Mouse (Mus musculus): ENCODE results near the gene Med25. TPM values are rescaled to one million over a fixed set of nuclear protein-coding genes. Genes with fewer than 3 reads are reported as not detected.

Med25 gene
- 151 and 183 TPM in 2 replicates for polyA plus RNA-seq (2012; rRNA removed)

DNA sequence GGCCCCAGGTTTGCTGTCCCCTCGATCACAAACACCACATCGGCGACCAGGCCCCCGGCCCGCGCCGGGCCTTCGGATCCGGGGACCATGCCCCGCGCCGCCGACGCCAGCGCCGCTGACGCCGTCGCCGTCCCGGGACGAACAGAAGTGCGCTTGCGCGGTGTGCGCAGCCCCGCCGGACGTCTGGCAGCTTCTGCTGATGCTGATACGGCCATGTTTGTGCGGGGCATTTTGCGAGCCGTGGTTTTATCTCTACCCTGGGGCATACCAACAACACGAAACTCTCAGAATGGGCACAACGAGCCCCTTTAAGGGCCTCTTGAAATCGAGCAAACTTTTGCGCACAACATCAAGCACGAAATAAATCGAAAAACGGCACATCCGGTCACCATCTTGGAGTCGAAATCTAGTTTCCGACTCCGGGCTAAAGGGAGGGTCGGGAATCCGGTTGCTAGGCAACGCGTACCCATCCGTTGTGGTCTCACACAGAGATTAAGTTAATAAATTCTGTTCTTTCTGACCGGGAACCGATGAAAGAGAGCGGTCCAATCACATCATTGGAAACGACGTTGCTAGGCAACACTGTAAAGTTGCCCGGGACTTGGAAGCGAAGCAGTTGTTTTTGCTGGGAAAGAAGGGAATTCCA is at the start of gene Med25:
TSS of gene Med25 (minus strand) at position 437 of the 646 bp plus-strand sequence.

DNA sequence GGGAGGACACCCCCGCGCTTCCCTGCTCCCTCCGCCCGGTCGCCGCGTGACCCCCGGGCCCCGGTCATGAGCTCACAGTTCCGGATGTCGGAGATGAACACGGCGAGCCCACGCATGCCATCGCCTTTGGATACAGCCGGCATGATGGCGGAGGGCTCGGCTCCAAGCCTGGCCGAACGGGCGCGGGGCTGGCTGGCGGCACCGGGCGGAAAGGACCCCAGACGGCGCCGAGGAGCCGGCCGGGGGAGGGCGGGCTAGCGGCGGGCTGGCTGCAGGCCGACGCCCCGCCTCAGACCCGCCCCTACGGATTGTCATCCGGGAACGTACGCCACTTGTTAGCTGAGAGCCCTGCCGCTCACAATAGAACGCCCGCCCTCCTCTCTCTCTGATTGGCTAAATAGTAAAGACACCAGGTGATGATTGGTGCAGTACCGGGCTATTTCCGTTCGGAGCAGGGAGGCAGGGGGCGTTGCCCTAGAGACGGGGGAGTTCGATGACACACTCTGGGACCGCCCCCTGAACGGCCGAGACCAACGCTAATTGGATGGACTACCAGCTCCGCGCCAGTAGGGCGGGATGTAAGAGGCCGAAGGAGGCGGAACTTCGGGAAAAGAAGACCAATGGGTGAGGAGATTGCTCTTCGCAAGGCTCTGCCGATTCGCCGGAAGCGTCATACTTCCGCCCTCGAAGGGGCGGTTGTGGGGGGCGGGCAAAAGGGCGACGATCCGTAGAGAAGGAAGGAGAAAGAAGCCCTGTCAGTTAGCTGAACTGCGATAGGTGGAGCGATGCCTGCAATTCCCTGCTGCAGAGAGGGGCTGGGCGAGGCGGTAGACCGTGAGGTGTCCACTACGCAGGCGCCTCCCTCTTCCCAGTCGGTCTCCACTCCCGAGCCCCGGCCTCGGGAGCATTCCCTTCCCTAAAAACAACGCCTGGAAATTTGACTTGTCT is 37.0 kb upstream of the Med25 start, which contains the start of gene Ap2a1:
TSS of gene Ap2a1 (minus strand) at position 293 of the 948 bp plus-strand sequence.

DNA sequence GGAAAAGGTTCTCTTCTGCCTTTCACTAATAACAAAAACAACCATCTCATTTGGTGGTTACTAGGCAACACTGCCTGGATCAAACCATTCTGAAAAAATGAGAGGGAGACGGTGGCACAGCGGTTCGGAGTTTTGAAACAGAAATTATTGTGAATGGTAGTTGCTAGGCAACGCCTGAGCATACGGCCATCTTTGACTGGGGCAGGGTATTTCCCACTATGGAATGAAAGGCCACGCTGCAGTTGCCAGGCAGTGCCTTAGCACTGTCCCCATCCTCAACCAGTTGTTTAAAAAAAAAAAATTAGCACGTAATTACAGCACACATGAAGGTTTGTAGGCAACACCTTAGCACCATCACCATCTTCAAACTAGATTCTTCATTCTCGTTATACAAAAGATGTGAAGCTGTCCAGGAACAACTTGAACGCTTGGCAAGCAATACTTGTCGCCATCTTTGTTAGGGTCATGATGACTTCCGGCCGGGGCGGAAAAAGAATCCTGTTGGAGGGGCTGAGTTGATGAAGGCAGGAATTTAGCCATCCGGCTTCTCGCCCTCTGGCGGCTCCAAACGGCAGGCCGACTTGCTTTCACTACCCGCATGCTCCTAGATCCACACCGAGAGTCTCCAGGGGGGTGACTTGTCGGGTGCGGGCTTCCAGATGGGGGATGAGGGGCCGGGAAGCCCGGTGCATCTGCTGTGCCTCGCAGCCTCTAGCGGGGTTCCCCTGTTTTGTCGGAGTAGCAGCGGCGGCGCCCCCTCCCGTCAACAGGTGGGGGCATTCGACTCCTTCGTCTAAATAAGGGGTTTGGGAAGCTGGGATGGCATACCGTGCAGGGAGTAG is 3.3 kb upstream of the Med25 start, which contains the start of gene Fuz:
TSS of gene Fuz (plus strand) at position 487 of the 842 bp plus-strand sequence.

DNA sequence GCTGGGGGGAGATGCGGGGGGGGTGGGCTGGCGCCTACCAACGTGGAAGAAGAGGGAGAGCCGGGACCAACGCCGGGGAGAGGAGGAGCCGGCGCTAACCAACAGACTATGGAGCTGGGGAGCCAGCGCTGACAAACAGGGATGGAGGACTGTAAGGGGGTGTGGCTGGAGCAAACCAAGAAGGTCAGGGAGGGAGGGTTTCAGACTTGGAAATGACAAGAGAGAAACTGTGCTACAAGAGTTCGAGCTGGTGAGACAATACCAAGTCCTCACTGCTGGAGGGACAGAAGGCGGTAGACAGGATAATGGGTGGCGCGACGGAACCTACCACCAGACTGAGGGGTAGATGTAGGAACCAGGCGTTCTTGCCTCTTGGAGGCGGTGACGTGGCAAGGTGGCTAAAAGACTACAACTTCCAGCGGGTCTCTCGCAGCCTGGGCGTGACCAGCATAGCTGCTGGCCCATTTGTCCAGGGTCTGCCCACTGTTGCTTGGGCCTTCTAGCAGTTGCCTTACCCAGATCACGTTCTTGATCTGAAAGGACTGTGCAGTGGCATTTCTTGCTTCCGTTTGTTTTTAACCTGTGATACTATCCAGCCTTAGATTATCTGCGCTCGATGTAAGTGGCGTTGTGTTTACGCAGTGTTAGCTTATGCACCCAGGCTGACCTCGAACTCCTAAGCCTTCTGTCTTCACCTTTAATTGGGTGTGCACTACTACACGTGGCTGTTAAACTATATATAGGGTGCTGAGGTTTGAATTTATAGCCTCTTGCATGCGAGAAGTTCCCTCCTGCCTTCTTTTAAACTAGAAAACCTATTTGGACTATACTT is 22.6 kb downstream of the Med25 start, which contains the start of gene Ptov1:
TSS of gene Ptov1 (minus strand) at position 92 of the 832 bp plus-strand sequence.

DNA sequence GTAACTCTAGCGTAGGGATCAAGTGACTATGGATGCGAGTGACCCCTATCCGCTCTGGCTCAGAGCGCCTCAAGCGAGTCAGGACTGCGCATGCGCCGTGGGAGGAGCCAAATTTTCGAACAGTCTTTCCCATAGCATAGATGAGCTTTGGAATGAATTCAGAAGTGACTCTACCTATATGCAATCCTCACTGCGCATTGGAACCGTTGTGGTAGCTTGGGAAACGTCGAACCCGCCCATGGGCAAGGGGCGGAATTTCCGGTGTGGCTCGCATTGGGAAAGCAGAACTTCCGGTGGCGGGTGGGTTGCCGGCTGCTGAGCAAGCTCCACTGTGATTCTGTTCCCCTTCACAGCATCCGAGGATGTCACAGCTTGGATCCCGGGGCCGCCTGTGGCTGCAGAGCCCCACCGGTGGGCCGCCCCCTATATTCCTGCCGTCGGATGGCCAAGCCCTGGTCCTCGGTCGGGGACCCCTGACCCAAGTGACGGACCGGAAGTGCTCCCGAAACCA is 35.4 kb downstream of the Med25 start, which contains the start of gene Pnkp:
TSS of gene Pnkp (plus strand) at position 98 of the 511 bp plus-strand sequence.

DNA sequence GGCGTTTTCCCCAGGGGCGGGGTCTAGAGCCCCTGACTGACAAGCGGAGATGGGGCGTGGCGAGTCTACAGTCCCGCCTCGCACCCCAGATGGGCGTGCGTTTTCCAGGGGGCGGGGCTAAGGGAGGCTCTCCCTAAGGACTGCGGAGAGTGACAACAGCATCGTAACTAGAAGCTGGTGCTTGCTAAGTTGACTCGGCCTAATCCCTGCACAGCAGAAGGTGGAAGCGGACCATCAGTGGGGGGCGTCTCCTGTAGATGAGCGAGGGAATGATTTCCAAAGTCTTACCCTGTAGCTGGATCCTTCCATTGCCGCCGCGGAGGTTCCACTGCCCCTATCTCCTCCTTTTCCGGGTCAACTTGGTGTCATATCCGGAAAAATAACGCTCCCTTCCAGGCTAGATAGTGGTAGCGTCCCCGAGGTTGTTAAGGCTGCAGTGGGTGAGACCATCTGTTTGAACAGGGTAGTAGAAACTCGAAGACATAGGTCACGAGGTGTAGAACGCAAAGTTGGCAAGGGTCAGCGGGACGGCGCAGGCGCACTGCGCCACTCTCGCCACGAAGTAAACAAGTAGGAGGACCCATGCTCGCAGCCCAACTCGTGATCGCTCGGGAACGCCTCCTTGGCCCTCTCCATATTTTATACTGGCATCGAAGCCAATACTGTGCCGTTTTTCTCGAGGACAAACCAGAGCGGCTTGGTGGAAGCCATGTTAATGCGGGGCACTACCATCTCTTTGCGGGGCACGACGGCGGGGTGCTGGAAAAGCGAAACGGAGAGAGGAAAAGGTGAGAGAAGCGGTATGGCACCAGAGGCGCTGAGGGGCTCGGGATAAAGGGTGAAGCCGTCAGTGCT is 43.7 kb downstream of the Med25 start, which contains the start of the genes Akt1s1 and Tbc1d17:
TSS of gene Akt1s1 (plus strand) at position 431 of the 855 bp plus-strand sequence.
TSS of gene Tbc1d17 (minus strand) at position 519 of the 855 bp plus-strand sequence.

Other genes with a start within 250 kb of the Med25 start
- 1.2 TPM in 2 replicates for gene Myh14, start 221.9 kb downstream of the Med25 start, polyA plus RNA-seq (2012; rRNA removed)
- gene Izumo2, start 184.0 kb downstream of the Med25 start, polyA plus RNA-seq (2012; rRNA removed) = not detected in 2 replicates
- 29.7 and 35.3 TPM in 2 replicates for gene Vrk3, start 144.3 kb downstream of the Med25 start, polyA plus RNA-seq (2012; rRNA removed)
- gene Zfp473, start 141.7 kb downstream of the Med25 start, polyA plus RNA-seq (2012; rRNA removed) = 2.1 and 2.2 TPM in 2 replicates
- 72.9 and 96.2 TPM in 2 replicates for gene Nup62, start 76.6 kb downstream of the Med25 start, polyA plus RNA-seq (2012; rRNA removed)
- 0.37 and 0.54 TPM in 2 replicates for gene Il4i1, start 76.3 kb downstream of the Med25 start, polyA plus RNA-seq (2012; rRNA removed)
- 26.1 and 29.3 TPM in 2 replicates for gene Atf5, start 76.1 kb downstream of the Med25 start, polyA plus RNA-seq (2012; rRNA removed)
- 101 and 104 TPM in 2 replicates for gene Akt1s1, start 43.7 kb downstream of the Med25 start, polyA plus RNA-seq (2012; rRNA removed)
- 57.2 and 66.8 TPM in 2 replicates for gene Tbc1d17, start 43.6 kb downstream of the Med25 start, polyA plus RNA-seq (2012; rRNA removed)
- 29.5 and 32.5 TPM in 2 replicates for gene Pnkp, start 35.6 kb downstream of the Med25 start, polyA plus RNA-seq (2012; rRNA removed)
- gene Ptov1, start 22.9 kb downstream of the Med25 start, polyA plus RNA-seq (2012; rRNA removed) = 453 and 647 TPM in 2 replicates
- 23.0 and 29.3 TPM in 2 replicates for gene Fuz, start 3.4 kb upstream of the Med25 start, polyA plus RNA-seq (2012; rRNA removed)
- gene Ap2a1, start 36.8 kb upstream of the Med25 start, polyA plus RNA-seq (2012; rRNA removed) = 70.2 and 102 TPM in 2 replicates
- gene Tsks, start 50.5 kb upstream of the Med25 start, polyA plus RNA-seq (2012; rRNA removed) = 0.07 and 0.08 TPM in 2 replicates
- gene Cpt1c, start 82.1 kb upstream of the Med25 start, polyA plus RNA-seq (2012; rRNA removed) = 36.4 and 49.2 TPM in 2 replicates
- gene Prmt1, start 93.9 kb upstream of the Med25 start, polyA plus RNA-seq (2012; rRNA removed) = 510 and 945 TPM in 2 replicates
- gene Irf3, start 104.9 kb upstream of the Med25 start, polyA plus RNA-seq (2012; rRNA removed) = 113 and 137 TPM in 2 replicates
- gene Bcl2l12, start 106.0 kb upstream of the Med25 start, polyA plus RNA-seq (2012; rRNA removed) = 70.1 and 80.1 TPM in 2 replicates
- 105 and 108 TPM in 2 replicates for gene Scaf1, start 123.7 kb upstream of the Med25 start, polyA plus RNA-seq (2012; rRNA removed)
- 17.2 and 25.6 TPM in 2 replicates for gene Rras, start 125.2 kb upstream of the Med25 start, polyA plus RNA-seq (2012; rRNA removed)
- 27.7 and 54.2 TPM in 2 replicates for gene Prr12, start 160.2 kb upstream of the Med25 start, polyA plus RNA-seq (2012; rRNA removed)
- gene Nosip, start 169.7 kb upstream of the Med25 start, polyA plus RNA-seq (2012; rRNA removed) = 75.0 and 79.0 TPM in 2 replicates
- 18.9 and 28.4 TPM in 2 replicates for gene Prrg2, start 170.0 kb upstream of the Med25 start, polyA plus RNA-seq (2012; rRNA removed)
- 151 and 178 TPM in 2 replicates for gene Rcn3, start 199.5 kb upstream of the Med25 start, polyA plus RNA-seq (2012; rRNA removed)
- gene Fcgrt, start 211.1 kb upstream of the Med25 start, polyA plus RNA-seq (2012; rRNA removed) = 9.6 and 15.3 TPM in 2 replicates
- gene Rps11, start 231.7 kb upstream of the Med25 start, polyA plus RNA-seq (2012; rRNA removed) = 695 and 927 TPM in 2 replicates
- 2,695 and 3,876 TPM in 2 replicates for gene Rpl13a, start 236.0 kb upstream of the Med25 start, polyA plus RNA-seq (2012; rRNA removed)
- 0.05 and 0.52 TPM in 2 replicates for gene Gm45713, start 243.5 kb upstream of the Med25 start, polyA plus RNA-seq (2012; rRNA removed)
- gene Flt3l, start 243.7 kb upstream of the Med25 start, polyA plus RNA-seq (2012; rRNA removed) = 4.8 and 5.5 TPM in 2 replicates